Mouse (Mus musculus): ENCODE data around the gene Ankrd52. TPM values are rescaled to one million over a fixed set of nuclear protein-coding genes. Genes with fewer than 3 reads are reported as not detected.
"Not testable (repeated sequence)": the region's sequence is repeated elsewhere in the genome, so short reads cannot be mapped to it uniquely, and the experiment has no call there.

Ankrd52 gene
- total RNA-seq (2021), result 10 to 100 TPM; 41.2 to 43.2 TPM

DNA sequence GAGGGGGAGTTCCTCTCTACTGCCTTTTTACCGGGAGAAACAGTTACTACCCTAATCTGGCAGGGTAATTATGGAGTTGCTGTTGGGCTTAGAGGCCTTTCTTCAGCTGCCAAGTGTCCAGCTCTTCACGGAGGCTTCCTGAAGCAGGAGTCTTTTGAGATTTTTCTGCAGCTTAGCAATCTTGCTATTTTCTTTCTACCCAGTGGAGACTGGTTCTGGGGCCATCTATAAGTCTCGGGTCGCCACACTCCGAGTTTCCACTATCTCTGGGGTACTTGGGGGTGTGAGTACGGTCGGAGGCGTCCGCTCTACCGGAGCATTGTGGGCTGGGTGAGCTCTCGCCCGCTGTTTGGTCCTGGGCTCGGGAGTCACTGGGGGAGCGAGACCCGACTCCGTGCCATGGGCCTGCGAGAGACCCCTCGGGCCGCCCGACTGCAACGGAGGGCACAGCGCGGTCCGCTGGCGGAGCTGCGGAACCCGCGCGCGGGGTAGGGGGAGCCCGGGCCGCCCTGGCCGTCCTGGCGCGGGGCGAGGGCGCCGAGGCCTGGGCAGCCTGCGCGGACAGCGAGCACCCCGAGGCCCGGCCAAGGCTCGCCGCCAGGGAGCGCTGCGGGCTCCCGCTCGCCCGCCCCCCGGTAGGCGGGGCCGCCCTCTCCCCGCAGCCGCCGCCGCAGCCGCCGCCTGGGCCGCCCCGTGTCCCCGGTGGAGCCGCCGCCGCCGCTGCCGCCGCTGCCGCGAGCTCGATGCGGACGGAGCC is at the start of gene Ankrd52:
Gene Ankrd52, plus strand, starts transcription at position 661 of the 757 bp plus-strand sequence.
- intact Hi-C loops (cut with DNase I), result loop anchor here (1.0 to 5.0 kb wide), 2 partner anchors 33 to 39 kb away; partner anchors contain the start of gene Cs
- DNase-seq, result peak; percentile 91 to 94

DNA sequence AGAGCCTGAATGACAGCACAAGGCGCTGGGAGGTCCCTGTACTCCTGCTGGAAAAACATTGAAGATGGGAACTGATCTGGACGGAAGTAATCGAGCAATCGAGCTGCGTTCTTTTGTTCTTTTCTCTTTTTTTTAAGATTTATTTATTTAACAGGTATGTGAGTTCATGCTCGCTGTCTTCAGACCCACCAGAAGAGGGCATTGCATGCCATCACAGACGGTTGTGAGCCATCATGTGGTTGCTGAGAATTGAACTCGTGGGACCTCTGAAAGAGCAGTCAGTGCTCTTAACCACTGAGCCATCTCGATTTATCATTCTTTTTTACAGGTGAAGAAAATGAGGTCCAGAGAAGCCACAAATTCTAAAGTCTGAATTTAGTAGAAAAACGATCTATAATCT is 49.3 kb upstream of the Ankrd52 start:
- no peak for DNase-seq
- intact Hi-C loops (cut with DNase I), result no loop called here

DNA sequence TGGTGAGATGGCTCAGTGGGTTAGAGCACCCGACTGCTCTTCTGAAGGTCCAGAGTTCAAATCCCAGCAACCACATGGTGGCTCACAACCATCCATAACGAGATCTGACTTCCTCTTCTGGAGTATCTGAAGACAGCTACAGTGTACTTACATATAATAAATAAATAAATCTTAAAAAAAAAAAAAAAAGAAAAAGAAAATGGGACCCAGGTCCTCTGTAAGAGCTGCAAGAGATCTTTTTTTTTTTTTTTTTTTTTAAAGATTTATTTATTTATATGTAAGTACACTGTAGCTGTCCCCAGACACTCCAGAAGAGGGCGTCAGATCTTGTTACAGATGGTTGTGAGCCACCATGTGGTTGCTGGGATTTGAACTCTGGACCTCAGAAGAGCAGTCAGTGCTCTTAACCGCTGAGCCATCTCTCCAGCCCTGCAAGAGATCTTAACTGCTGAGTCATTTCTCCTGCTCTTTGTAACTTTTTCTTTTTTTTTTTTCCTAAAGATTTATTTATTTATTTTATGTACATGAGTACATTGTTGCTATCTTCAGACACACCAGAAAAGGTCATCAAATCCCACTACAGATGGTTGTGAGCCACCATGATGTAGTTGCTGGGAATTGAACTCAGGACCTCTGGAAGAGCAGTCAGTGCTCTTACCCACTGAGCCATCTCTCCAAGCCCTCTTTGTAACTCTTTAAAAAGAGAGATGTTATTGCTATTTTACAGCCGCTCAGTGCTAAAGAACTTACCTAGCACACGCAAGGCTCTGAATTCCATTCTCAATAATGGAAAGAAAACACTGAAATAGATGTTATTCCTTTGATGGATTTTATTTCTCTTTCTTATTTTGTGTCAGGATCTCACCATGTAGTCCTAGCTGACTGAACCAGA is 44.3 kb upstream of the Ankrd52 start:
- intact Hi-C loops (cut with DNase I); DNase-seq: not testable (repeated sequence)

DNA sequence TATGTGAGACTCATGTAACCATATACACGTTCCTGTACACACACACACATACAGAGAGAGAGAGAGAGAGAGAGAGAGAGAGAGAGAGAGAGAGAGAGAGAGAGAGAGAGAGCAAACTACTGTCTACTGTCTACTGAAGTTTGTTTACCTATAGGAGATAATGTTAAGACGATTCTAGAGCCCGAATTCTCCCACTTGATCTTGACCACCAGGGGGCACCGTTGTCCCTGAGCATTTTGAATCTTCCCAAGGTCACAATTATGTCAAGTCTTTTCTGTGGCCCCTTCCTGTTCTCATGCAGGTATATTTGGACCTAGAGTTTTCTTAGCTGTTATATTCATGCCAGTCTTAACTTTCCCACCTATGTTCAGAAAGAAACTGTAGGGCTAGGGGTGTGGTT is 41.3 kb upstream of the Ankrd52 start:
- intact Hi-C loops (cut with DNase I), result loop anchor here (2.0 to 5.0 kb wide), 3 partner anchors 42 to 119 kb away; partner anchors contain the start of genes Ankrd52, Nabp2 and Rnf41

DNA sequence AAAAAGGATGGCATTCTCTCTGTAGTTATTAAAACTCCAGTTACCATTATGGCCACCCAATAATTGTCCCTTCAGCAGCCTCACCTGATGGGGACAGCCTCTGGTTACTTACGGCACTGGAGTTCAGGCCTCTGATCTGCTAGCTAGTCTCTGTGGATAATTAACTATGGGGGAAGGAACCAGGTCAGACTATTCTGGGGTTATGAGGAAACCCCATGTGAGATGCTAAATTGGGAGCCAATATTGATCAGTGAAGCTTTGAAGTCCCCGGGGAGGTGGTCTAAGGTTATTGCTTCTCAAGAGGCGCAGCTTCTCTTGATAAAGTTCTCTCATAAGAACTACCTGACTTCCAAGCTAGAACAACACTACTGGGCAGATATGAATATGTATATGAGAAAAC is 40.7 kb upstream of the Ankrd52 start:
- intact Hi-C loops (cut with DNase I), result loop anchor here (2.0 to 5.0 kb wide), 2 partner anchors 23 to 41 kb away; partner anchors contain the start of gene Ankrd52
- no peak for DNase-seq

More for the DNA sequence above, 41.3 kb upstream of the Ankrd52 start:
- peak; percentile 80 to 86 for DNase-seq

DNA sequence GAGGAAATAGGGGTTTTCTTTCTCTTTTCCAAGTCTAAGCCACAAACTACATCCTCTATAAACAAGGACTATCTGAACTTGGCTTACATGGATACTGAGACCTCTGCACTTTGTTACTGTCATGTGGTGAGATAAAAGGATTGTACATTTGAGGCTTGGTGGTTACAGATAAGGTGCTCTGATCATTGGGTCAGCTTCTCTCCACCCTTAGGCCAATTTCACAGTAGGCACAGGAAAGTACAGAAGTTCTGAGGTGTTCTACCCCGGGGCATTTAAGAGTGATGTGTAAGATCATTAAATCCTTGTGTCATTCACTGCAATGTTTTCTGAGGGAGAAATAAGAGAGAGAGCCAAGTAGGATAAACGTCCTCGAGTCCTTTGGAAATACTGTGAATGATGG is 40.3 kb upstream of the Ankrd52 start:
- DNase-seq, result no peak
- intact Hi-C loops (cut with DNase I), result loop anchor here (2.0 to 5.0 kb wide), 2 partner anchors 22 to 41 kb away; partner anchors contain the start of gene Ankrd52

DNA sequence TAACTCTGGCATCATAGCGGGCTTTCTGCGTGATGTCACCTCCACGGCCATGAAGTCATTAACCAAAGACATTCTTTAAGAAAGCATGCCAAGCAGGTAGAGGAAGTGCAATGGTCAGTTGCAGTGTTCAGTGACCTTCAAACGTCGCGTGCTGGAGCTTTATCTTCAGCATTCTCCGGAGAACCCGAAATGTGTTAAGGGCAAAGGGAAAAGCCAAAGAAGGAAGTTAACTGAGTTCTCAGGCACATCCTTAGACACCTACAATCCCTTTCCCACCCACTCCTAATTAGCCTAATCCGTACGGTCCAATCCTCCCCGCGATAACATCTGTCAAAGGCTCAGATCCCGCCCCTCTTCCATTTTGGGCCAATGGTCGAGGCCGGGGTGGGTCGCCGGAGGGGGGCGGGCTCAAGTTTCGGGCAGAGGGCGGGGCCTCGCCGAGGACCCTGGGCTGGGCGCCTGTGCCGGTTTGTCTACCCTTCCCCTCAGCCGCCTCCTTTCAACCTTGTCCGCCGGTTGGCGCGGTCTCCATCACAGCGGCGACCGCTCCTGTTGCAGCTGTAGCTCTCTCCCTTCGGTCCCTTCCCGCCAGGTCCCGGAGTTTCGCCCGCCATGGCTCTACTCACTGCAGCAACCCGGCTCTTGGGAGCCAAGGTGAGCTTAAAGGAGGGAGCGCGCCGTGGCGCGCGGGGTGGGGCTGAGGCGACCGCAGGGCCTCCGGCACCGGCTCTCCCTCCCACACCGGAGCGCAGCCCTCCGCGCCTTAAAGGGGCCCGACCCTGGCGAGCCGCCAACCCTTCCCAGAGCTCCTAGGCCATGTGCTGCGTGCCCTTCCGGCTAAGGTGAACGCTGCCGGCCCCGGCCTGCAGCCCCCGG is 39.4 kb upstream of the Ankrd52 start, which contains the start of gene Cs:
Gene Cs, plus strand, starts transcription at position 429 of the 876 bp plus-strand sequence.
- DNase-seq, result peak; percentile 97
- intact Hi-C loops (cut with DNase I), result loop anchor here (1.0 to 5.0 kb wide), 4 partner anchors 21 to 120 kb away; partner anchors contain the start of genes Ankrd52 and Pan2

DNA sequence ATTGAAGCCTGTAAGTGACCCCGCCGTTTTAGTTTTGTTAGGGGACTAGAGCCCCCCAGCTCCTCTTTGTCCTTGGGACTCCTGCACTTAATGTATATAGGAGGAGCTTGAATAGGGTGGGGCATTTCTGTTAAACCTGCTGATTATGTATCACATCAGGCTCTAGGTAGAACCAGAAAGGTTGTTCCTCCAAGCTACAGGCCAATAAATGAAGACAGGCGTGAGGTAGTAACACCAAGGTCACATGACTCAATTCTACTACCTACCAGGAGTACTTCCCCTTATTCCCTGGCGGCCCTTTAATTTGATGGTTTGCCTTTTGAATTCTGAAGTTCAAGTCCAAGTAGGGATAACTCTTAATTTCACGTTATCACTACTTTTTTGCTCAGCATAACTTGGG is 38.5 kb upstream of the Ankrd52 start:
- intact Hi-C loops (cut with DNase I), result loop anchor here (5.0 kb wide), 1 partner anchor 39 kb away; the partner anchor contains the start of gene Ankrd52
- no peak for DNase-seq

DNA sequence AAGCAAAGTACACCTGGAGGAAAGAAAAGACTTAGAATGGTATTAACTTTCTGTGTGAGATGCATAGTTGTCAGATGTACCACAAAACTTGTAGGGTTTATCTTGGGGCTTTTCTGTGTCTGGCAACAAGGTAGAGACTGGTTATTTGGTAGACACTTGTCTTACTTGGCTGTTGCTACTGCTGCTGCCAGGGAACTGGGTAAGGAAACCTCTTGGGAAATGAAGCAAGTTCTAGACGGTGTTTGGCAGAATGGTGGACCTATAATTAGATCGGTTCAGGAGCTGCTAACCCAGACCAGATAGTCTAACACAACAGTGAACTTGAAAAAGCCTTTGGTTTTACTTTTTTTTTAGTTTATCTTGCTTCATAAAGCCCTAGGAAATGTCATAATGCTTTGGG is 38.0 kb upstream of the Ankrd52 start:
- intact Hi-C loops (cut with DNase I), result loop anchor here (5.0 kb wide), 1 partner anchor 38 kb away; the partner anchor contains the start of gene Ankrd52
- DNase-seq, result no peak

DNA sequence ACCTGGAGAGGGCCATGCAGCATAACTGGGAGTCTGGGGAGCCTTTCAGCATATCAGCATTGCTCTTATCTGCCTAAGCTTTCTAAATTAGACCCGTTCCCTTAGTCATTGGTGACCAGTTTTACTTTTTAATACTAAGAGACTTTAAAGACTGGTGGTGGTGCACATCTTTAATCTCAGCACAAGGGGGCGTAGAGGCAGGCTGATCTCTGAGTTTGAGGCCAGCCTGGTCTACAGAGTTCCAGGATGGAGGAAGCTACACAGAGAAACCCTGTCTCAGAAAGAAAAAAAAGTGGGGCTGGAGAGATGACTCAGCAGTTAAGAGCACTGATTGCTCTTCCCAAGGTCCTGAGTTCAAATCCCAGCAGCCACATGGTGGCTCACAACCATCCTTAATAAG is 36.7 kb upstream of the Ankrd52 start:
- intact Hi-C loops (cut with DNase I), result no loop called here
- no peak for DNase-seq

DNA sequence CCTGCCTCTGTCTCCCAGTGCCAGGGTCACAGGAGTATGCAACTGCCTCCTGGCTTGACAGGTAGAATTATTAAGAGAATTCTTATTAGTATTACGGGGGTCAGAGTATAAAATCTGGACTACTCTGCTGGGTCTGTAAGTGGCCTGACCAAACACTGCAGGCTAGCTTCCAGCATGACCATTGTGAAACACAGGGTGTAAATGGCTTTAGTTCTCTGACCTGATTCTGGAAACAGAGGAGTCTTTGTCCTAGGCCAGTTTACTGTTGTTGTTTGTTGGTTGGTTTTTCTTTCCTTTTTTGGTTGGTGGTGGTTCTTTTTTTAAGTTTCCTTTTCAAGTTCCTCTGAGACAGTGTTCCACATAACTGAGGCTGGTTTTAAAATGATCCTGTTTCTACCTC is 33.5 kb upstream of the Ankrd52 start:
- intact Hi-C loops (cut with DNase I), result no loop called here
- DNase-seq, result no peak

DNA sequence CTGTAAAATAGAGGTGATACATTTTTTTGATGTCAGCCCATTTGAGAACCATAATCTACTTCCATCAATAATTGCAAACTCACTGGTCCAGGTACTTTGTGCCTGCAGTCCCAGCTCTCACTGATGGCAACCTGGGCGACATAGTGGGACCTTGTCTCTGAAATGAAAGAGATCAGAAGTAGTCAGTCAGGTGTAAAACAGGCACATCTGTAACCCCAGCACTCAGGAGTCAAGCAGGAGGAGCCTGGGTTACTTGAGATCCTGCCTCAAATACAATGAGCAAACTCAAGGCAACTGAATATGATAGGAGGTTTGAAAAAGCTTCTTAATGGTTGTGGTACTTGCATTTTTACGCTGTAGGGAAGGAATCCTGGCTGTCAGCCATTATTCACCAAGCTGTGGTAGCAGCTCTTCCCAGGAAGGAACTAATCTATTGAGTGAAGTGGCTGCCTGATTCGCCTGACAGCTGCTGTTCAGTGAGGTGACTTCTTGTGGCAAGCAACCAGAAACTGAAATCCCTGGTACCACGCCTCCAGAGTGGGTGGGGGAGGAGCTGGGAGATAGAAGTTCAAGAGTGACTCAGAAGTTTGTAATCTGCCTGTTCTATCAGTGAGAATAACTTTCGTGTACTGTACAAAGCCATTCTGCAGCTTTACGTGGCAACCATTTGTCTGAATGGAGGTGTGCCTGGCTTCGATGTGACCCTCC is 32.2 kb upstream of the Ankrd52 start:
- DNase-seq, result peak; percentile 73 to 78
- intact Hi-C loops (cut with DNase I), result no loop called here

DNA sequence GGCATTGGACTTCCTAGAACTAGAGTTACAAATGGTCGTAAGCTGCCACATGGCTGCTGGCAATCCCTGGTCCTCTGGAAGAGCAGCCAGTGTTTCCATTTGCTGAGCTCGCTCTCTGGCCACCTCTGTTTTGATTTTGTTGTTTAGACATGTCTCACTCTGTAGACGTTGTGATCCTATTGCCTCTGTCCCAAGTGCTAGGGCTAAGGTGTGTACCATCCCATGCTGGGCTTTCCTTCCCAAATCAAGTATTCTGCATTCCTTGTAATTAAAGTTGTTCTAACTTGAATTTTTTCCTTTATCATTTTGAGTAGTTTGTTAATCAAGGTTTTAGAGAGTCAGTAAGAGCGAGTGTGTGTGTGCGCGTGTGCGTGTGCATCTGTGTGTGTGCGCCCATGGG is 29.4 kb upstream of the Ankrd52 start:
- intact Hi-C loops (cut with DNase I), result no loop called here
- DNase-seq, result no peak

DNA sequence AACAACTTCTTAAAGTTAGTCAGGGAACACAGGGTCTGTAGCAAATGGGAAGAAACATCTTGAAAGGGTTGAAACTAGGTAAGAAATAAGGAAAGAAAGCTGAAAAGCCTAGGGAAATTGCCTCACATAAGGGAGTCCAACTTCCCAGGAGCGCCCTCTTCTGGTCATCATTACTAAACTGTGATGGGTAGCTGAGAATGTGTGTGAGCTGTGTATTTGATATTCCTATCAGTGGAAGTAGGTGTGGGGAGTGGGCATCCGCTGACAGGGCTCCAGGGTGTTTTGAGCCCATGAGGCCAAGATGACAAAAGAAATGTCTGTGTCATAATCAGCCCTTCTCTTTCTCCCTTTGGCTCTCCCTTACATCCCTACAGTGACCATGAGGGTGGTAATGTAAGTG is 18.1 kb upstream of the Ankrd52 start:
- peak in 1 of 2 experiments; percentile 55 for DNase-seq

DNA sequence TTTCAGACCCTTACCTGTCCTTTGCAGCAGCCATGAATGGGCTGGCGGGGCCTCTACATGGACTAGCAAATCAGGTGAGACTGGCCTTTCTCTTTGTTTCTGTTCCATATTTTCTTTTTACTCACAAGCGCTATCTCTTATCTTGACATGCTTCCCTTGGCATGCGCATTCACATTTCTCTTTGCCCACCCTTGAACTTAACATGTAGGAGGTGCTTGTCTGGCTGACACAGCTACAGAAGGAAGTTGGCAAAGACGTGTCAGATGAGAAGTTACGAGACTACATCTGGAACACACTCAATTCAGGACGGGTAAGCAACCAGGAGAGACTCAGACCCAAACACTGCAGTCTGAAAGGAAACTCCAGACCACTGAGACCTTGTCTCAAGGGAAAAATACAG is 17.7 kb upstream of the Ankrd52 start:
- intact Hi-C loops (cut with DNase I), result loop anchor here (2.0 kb wide), 1 partner anchor 22 kb away; the partner anchor contains the start of gene Cs
- DNase-seq, result no peak

More for the DNA sequence above, 18.1 kb upstream of the Ankrd52 start:
- intact Hi-C loops (cut with DNase I), result loop anchor here (2.0 kb wide), 1 partner anchor 22 kb away; the partner anchor contains the start of gene Cs

DNA sequence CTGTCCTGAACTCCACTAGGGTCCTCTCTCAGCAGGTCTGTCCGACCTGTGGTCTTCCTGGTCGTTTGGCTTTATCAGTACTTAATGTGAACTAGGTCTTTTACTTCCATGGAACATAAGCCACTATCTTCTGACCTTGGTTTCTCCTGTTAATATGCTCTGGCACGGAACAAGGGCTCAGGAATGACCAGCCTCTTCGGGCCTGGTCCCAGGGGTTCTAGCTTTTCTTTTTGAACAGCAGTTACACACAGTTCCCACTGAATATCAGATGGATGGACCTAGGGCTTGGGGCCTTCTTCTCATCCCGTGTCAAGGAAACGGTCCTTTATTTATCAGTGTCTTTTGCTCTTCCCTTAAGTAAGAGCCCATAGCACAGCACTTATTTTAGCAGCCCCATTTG is 15.1 kb upstream of the Ankrd52 start:
- intact Hi-C loops (cut with DNase I), result loop anchor here (1.0 kb wide), 1 partner anchor 93 kb away; no protein-coding TSS in a partner anchor
- DNase-seq, result no peak

DNA sequence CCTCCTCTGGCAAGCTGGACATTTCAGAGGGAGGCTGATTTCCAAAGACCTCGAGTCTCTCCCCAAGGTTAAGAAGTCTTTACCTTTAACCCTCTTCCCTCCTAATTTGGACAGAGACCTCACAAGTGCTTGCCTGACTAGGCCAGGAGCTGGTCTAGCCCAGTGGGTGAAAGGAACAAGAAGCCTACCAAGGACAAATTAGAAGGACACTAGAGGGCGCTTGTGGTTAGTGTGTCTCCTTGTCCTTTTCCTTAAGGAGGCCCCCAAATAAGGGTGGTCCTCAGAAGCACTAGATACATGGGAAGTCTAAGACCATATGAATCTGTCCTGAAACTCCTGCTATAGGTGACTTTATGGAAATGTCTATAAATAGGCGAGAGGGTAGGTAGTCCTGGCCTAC is 14.3 kb upstream of the Ankrd52 start:
- intact Hi-C loops (cut with DNase I), result loop anchor here (1.0 kb wide), 1 partner anchor 93 kb away; no protein-coding TSS in a partner anchor
- peak in 1 of 2 experiments; percentile 57 for DNase-seq

DNA sequence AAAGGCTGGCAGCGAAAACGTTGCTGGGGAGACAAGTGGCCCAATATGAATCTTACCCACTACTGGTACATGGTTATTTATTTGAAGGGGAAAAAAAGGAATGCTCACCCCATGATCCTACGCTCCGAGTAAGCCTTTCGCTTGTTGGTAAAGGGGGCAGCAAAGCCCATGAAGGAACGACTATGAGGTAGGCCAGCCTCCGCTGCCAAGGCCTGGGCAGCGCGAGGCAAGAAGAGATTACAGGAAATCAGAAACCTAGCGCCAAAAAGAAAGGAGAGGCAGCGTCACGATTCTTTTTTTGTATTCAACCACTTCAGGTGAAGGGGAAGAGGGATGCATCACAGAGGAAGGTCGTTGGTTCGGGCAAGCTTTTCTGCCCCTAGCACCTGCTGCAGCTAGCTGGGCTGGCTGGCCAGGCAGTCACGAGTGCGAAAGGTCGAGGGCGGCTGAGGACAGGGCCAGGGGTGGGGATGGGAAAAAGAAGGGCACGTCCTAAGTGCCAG is 9.0 kb upstream of the Ankrd52 start:
- intact Hi-C loops (cut with DNase I), result no loop called here
- no peak for DNase-seq
